Mouse (Mus musculus) small intestine, adult 2 months (tissue): Measurements from ENCODE around the gene Angptl1.

Experiments
- CTCF ChIP-seq: fragments of 200-500 bp; IDR thresholded peaks from 2 replicates; pipeline ENCODE4 v1.5.1; 2012; ENCODE audit warnings: low read depth, mild to moderate bottlenecking, control low read depth, inconsistent platforms, low read length, moderate library complexity, mixed read lengths; ENCODE audit not compliant: insufficient replicate concordance, insufficient read length; ENCODE audit errors: extremely low read depth
- POLR2A ChIP-seq: fragments of 200-500 bp; IDR thresholded peaks from 2 replicates; pipeline ENCODE4 v1.6.1; 2012; ENCODE audit warnings: low read depth, mild to moderate bottlenecking, control low read depth, inconsistent platforms, low read length, moderate library complexity

DNA sequence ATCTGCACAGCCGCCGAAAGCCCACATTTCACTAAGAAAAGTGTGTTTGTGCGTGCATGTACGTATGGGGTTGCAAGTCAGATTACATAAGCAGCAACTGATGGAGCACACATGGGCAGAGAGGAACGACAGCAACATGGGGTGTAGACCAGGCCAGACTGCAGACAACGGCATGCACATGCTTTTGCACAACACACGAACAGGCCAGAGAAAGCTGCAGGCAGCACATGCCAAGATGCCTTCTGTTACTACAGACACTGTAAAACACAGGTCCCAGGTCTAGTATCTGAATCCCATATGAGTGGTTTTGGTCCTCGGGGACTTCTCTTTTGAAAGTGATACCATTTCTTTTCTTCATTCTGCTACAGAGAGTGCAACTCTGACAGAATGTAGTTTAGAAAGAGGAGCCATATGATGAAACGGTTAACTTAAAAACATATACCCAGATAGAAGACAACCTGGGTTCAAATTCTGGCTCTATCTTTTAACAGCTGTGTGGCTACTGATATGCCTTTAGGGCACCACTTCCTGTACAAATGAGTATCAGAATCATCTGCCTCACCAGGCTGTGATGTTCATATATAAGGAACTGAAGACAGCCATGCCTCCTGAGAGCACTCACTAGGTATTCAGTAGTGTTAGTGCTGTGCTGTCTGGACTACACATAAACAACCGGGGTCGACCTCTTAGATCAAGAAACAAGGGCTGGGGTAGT lies 3.4 kb downstream of the Angptl1 start:
- TF ChIP-seq POLR2A (no peak), CTCF (no peak)
